Mouse (Mus musculus): Measurements from ENCODE around the gene Stk39.

Stk39 gene

DNA sequence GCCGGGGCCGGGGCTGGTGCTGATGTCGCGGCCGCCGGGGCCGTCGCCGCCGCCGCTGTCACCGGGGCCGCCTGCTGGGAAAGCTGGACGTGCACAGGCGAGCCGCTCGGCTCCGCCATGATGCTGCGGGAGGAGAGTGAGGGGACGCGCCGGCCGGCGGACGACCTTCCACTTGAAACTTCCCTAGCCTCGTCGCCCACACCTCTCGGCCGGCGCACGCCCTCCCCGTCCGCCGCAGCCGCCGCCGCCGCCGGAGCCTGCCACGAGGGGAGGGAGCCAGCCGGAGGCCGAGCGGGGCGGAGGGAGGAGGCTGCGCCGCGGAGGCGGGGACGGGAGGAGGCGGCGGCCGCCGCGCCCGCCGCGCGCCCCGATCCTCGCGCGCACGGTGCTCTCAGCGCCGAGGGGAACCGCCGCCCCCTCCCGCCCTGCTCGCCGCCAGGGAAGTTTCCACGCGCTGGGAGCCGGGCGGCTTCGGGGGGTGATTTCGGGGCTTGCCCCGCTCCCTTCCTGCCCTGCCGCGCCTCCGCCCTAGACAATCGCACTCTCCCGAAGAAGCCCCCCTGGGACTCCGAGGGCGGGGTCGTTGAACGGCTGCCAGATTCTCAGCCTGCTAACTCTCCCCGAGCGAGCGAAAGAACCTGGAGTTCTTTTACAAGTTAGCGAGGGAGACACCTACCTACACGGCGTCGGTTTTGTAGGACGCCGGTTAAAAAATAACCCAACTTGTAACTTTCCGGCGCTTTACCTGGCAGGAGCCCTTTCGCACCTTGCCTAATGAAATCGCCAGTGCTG is at the start of gene Stk39:
TSS of gene Stk39 (minus strand) at position 510 of the 792 bp plus-strand sequence.
- WGBS, result under 1% methylated on average over 97 of the region's 99 CpGs

DNA sequence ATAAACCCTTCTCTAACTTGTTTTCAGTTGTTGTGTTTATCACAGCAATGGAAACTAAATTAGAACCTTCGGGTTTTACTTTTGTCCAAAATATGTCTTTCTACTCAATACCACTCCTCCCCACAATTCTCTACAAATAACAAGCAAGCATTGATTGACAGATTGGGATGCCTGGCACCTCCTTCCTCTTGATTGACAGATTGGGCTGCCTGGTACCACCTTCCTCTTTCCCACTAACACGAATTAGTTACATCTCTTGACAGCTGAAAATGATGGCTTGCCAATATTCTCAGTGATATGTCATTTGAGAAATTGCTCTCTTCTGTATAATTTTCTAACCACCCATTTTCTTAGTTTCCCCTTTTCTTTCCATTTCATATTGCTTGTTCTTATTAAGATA is 43.3 kb upstream of the Stk39 start:
- 74% methylated on average over 2 of the region's 2 CpGs for WGBS

DNA sequence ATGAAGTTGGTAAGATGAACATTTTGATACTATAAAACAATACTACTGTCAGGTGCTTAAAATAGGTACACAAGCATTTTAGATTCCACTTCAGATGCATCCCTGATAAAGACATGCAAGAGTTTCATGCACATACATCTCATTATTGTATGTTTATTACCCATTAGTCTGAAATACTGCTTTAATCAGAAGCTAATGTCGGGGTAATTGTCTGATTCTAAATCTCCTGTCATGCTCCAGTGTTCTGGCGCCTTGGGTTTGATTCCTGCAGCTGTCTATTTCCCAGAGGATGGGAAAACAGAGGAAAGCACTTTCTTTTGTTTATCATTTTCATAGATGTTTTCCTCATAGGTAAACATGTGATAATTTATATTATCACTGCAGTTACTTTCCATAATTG is 31.1 kb upstream of the Stk39 start:
- WGBS, result 78% methylated on average over 2 of the region's 2 CpGs

- WGBS, result 74% methylated on average over 4 of the region's 4 CpGs
Measured at GRCm38 (mm10) chr2:68502734-68503133, 30.7 kb upstream of the Stk39 start.

DNA sequence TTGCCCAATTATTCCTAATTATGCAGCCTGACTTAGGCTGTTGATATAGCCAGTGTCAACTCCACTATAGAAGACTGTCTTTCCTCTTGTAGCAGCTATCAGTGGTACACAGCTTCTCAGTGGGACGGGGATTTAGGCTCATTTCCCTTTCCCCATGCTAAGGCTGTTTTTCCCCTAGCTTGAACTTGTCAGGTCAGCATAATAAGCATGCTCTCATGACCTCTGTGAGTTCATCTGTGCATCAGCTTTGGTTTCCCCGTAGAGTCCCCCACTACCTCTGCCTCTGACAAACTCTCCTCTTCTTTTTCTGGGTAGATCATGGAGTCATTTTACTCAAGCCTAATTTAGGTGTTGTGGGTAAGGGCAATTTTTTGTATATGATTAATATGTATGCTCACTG is 30.2 kb upstream of the Stk39 start:
- 78% methylated on average over 2 of the region's 2 CpGs for WGBS

- WGBS, result 73% methylated on average over 4 of the region's 4 CpGs
Measured at GRCm38 (mm10) chr2:68486275-68486674, 14.2 kb upstream of the Stk39 start.

- 54% methylated on average over 4 of the region's 4 CpGs for WGBS
Measured at GRCm38 (mm10) chr2:68485141-68485540, 13.1 kb upstream of the Stk39 start.

GRCm38 (mm10) chr2:68482896-68483295 is 10.8 kb upstream of the Stk39 start:
- WGBS, result 98% methylated on average over 5 of the region's 5 CpGs

- WGBS, result 81% methylated on average over 10 of the region's 10 CpGs
Measured at GRCm38 (mm10) chr2:68479823-68480222, 7.8 kb upstream of the Stk39 start.

- 84% methylated on average over 4 of the region's 4 CpGs for WGBS
Measured at GRCm38 (mm10) chr2:68472921-68473320, 853 bp upstream of the Stk39 start.

DNA sequence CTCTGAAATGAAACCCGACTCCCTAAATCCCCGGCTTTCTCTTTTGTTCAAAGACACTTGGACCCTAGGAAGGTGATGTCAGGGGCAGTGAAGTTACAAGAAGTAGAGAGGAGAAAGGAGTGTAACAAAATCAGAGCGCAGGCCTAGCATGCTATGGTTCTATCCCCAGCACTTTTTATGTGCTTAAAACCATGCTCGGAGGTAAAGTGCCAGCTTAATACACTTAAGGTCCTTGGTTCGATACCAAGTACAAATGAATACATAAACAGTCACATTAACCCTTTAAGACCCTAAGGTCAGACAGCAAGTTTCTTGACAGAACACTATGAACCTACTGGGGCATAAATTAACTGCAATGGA is 463 bp upstream of the Stk39 start:
- WGBS, result 17% methylated on average over 5 of the region's 5 CpGs

GRCm38 (mm10) chr2:68470891-68471758 is 943 bp downstream of the Stk39 start:
- under 1% methylated on average over 85 of the region's 87 CpGs for WGBS

DNA sequence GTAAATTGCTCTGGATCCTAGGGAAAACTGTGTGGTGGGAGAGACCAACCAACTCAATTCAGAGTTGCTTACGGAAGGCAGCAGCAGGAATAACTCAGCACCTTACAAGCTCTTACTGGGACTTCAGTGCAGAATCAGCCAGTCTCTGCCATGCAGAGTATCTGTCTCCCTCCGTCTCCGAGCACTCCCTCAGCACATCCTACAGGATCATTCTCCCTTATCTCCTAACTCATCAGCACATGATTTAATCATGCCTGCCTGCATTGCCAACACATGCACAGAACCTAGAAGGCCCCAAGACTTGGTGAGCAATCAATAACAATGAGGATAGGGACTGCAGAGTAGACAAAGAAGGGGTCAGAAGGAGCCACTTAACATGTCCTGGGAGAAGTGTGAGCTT is 2.6 kb downstream of the Stk39 start:
- 66% methylated on average over 3 of the region's 3 CpGs for WGBS

DNA sequence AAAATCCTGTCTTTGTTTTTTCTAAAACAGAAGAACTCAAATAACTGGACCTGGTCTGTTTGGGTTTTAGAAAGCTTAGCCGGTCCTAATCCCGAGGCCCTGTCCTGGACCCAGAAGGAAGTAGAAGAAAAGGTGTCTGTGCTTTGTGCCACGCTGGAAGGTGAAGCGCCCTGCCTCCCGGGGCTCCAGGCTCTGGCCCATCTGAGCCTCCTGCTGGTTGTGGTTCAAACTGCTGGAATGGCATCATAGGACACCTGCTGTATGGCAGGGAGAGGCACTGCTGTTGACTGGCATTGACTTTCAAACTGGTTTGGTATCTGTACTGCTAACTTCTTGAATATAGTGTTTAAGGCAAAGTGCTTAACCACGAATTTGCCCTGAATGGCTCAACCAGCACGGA is 3.4 kb downstream of the Stk39 start:
- WGBS, result 64% methylated on average over 7 of the region's 7 CpGs

GRCm38 (mm10) chr2:68468259-68468658 is 3.8 kb downstream of the Stk39 start:
- 81% methylated on average over 14 of the region's 14 CpGs for WGBS

- 87% methylated on average over 9 of the region's 9 CpGs for WGBS
Measured at GRCm38 (mm10) chr2:68467085-68467978, 4.7 kb downstream of the Stk39 start.

GRCm38 (mm10) chr2:68466124-68467070 is 5.7 kb downstream of the Stk39 start:
- WGBS, result 66% methylated on average over 19 of the region's 19 CpGs

DNA sequence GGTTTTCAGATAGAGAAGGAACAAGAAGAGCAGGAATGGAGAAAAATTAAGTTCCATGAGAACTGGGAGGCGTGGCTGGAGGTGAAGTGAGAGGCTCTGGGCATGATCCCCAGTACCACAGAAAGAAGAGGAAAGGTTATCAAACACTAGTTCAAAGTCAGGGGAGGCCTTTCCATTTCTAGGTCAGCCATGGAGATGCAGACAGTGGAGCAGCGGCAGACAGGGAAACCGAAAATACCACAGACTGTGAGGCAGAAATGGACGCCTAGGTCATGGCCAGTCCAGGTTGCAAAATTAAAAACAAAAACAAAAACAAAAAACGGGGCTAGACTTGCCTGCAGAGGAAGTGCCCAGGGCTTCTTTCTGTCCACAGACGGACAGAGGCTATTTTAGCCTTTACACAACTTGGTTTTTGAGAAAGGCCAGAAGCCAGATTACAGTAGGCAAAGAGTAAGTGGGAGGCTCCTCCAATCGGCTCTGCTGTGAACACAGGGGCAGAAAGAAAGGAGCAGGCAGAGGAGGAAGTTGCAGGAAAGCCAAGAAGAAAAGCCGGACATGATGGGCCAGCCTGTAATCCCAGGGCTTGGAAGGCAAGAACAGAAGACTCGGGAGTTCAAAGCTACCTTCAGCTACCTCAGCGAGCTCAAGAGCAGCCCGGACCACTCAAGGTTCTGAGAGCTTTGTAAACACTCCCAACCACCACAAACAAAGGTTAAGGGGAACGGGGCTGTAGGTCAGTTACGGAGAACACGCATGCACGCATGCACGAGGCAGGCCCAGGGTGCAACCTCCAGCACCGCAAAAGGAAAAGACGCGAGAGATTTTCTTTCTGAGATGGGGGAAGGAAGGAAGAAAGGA is 6.6 kb downstream of the Stk39 start:
- 74% methylated on average over 19 of the region's 19 CpGs for WGBS

GRCm38 (mm10) chr2:68464456-68464855 is 7.6 kb downstream of the Stk39 start:
- WGBS, result 94% methylated on average over 4 of the region's 4 CpGs

GRCm38 (mm10) chr2:68463801-68464200 is 8.3 kb downstream of the Stk39 start:
- WGBS, result 72% methylated on average over 4 of the region's 4 CpGs

Data from cerebral cortex, adult 2 months (tissue).